Comparison of ENCODE assay signal across 8 mouse cellular contexts in genomic region chr2:155236362-155236992, GRCm38 (mm10). TPM values are rescaled to one million over a fixed set of nuclear protein-coding genes. Genes with fewer than 3 reads are reported as not detected.
DNase-seq lines count a peak whose midpoint lies in the region; ATAC-seq and TF ChIP-seq lines count a peak whose summit lies in the region.

Gene Dynlrb1 (plus strand): TSS chr2:155236533.

- H3K27me3 ChIP-seq in E14TG2a.4 (ENCODE audit: insufficient read depth, low read length) = no peaks in the 10 kb centered on the region
- H3K27me3 ChIP-seq in forebrain, embryonic 12.5 days = no peaks in the 10 kb centered on the region
- H3K27me3 ChIP-seq in heart, postnatal 0 days (ENCODE audit: control insufficient read depth, insufficient read depth, low read length) = no peaks in the 10 kb centered on the region
- no peaks in the 10 kb centered on the region for H3K27me3 ChIP-seq in liver, embryonic 16.5 days (ENCODE audit: control insufficient read depth, insufficient read depth, low read depth, low read length)
- H3K27me3 ChIP-seq in neural tube, embryonic 13.5 days = no peaks in the 10 kb centered on the region
- no peaks in the 10 kb centered on the region for H3K27me3 ChIP-seq in testis, adult 2 months (ENCODE audit: control insufficient read depth, insufficient read depth, low read length)

- peak within 1 kb of the TSS; percentile 90 for H3K9ac ChIP-seq in forebrain, embryonic 12.5 days
- peak within 1 kb of the TSS; percentile 87 for H3K9ac ChIP-seq in heart, postnatal 0 days (replicated peaks; ENCODE audit: low read depth, low read length)
- H3K9ac ChIP-seq in liver, embryonic 16.5 days (ENCODE audit: low read depth, low read length) = peak within 1 kb of the TSS; percentile 90
- peak within 1 kb of the TSS; percentile 93 for H3K9ac ChIP-seq in neural tube, embryonic 13.5 days

- peaks cover 6% of the 10 kb centered on the region; the same call in 1 of the 2 replicates for H3K36me3 ChIP-seq in E14TG2a.4 (ENCODE audit: insufficient read depth, low read length)
- no peaks in the 10 kb centered on the region for H3K36me3 ChIP-seq in forebrain, embryonic 12.5 days (replicated peaks)
- H3K36me3 ChIP-seq in heart, postnatal 0 days (replicated peaks; ENCODE audit: control insufficient read depth, insufficient read depth, low read length) = 0 out of 2 replicates have a peak, but pooled peaks cover 7% of the 10 kb centered on the region
- H3K36me3 ChIP-seq in liver, embryonic 16.5 days (ENCODE audit: control insufficient read depth, insufficient read depth) = no peaks in the 10 kb centered on the region
- peaks cover 11% of the 10 kb centered on the region for H3K36me3 ChIP-seq in neural tube, embryonic 13.5 days
- H3K36me3 ChIP-seq in testis, adult 2 months (ENCODE audit: control insufficient read depth, insufficient read depth, low read length) = no peaks in the 10 kb centered on the region

- peaks cover 31% of the 10 kb centered on the region for H3K4me1 ChIP-seq in E14TG2a.4 (replicated peaks; ENCODE audit: low read depth, low read length)
- H3K4me1 ChIP-seq in forebrain, embryonic 12.5 days = peaks cover 15% of the 10 kb centered on the region
- H3K4me1 ChIP-seq in heart, postnatal 0 days (ENCODE audit: control insufficient read depth, insufficient read depth) = peaks cover 25% of the 10 kb centered on the region
- H3K4me1 ChIP-seq in liver, embryonic 16.5 days (ENCODE audit: control insufficient read depth, low read depth, low read length) = peaks cover 14% of the 10 kb centered on the region
- peaks cover 32% of the 10 kb centered on the region for H3K4me1 ChIP-seq in neural tube, embryonic 13.5 days (replicated peaks)
- peaks cover 9% of the 10 kb centered on the region for H3K4me1 ChIP-seq in testis, adult 2 months (ENCODE audit: control insufficient read depth, insufficient read depth, low read length)

- TF ChIP-seq CTCF in E14TG2a.4 (conservative IDR thresholded peaks at IDR 0.05; ENCODE audit: low read length) = no peak
- no peak for TF ChIP-seq CTCF in heart, postnatal 0 days (IDR thresholded peaks at IDR 0.05; ENCODE audit: low read depth)
- TF ChIP-seq CTCF in testis, adult 2 months (IDR thresholded peaks at IDR 0.05; ENCODE audit: control insufficient read depth, insufficient read depth, insufficient replicate concordance, low read depth, low read length) = no peak

- H3K27ac ChIP-seq in forebrain, embryonic 12.5 days = peak within 1 kb of the TSS; percentile 85
- H3K27ac ChIP-seq in heart, postnatal 0 days (ENCODE audit: low read depth) = peak within 1 kb of the TSS; percentile 87
- peak within 1 kb of the TSS; percentile 72 for H3K27ac ChIP-seq in liver, embryonic 16.5 days (ENCODE audit: low read length)
- H3K27ac ChIP-seq in neural tube, embryonic 13.5 days (replicated peaks) = peak within 1 kb of the TSS; percentile 91
- peak within 1 kb of the TSS; percentile 91 for H3K27ac ChIP-seq in testis, adult 2 months (ENCODE audit: control insufficient read depth, insufficient read depth, low read depth, low read length)

- H3K9me3 ChIP-seq in E14TG2a.4 (ENCODE audit: low read length) = no peaks in the 10 kb centered on the region
- H3K9me3 ChIP-seq in forebrain, embryonic 12.5 days = no peaks in the 10 kb centered on the region
- no peaks in the 10 kb centered on the region for H3K9me3 ChIP-seq in heart, postnatal 0 days (replicated peaks; ENCODE audit: control insufficient read depth, low read length)
- H3K9me3 ChIP-seq in liver, embryonic 16.5 days (replicated peaks; ENCODE audit: control insufficient read depth, low read length) = no peaks in the 10 kb centered on the region
- no peaks in the 10 kb centered on the region for H3K9me3 ChIP-seq in neural tube, embryonic 13.5 days

- peak; percentile 91 for TF ChIP-seq POLR2A in testis, adult 2 months (IDR thresholded peaks at IDR 0.05; ENCODE audit: control insufficient read depth, low read depth, low read length)

- H3K4me2 ChIP-seq in forebrain, embryonic 12.5 days = peak within 1 kb of the TSS; percentile 89
- H3K4me2 ChIP-seq in heart, postnatal 0 days (ENCODE audit: low read depth, low read length) = peak within 1 kb of the TSS; percentile 79
- H3K4me2 ChIP-seq in liver, embryonic 16.5 days (ENCODE audit: low read depth, low read length) = peak within 1 kb of the TSS; percentile 78
- peak within 1 kb of the TSS; percentile 91 for H3K4me2 ChIP-seq in neural tube, embryonic 13.5 days

- TF ChIP-seq EP300 in heart, postnatal 0 days (IDR thresholded peaks at IDR 0.05; ENCODE audit: low read depth) = no peak

- peak; percentile 97 for DNase-seq in c-Kit-positive CD71-positive TER-119-positive erythroid progenitor cells, embryonic 14.5 days (ENCODE audit: low spot score)
- DNase-seq in heart, postnatal 0 days (ENCODE audit: low spot score) = peak; percentile 95
- DNase-seq in kidney, postnatal 4 days = peak; percentile 100

- peak within 1 kb of the TSS; percentile 92 for H3K4me3 ChIP-seq in E14TG2a.4 (replicated peaks; ENCODE audit: low read length)
- peak within 1 kb of the TSS; percentile 89 for H3K4me3 ChIP-seq in forebrain, embryonic 12.5 days (replicated peaks)
- H3K4me3 ChIP-seq in heart, postnatal 0 days (ENCODE audit: low read depth, low read length) = peak within 1 kb of the TSS; percentile 94
- peak within 1 kb of the TSS; percentile 87 for H3K4me3 ChIP-seq in liver, embryonic 16.5 days (ENCODE audit: low read depth, low read length)
- peak within 1 kb of the TSS; percentile 93 for H3K4me3 ChIP-seq in neural tube, embryonic 13.5 days
- peak within 1 kb of the TSS; percentile 94 for H3K4me3 ChIP-seq in testis, adult 2 months (ENCODE audit: control insufficient read depth, low read depth, low read length)

- WGBS in forebrain, embryonic 12.5 days = under 1% methylated on average over 50 of the region's 50 CpGs
- 0% methylated on average over 50 of the region's 50 CpGs for WGBS in heart, postnatal 0 days
- under 1% methylated on average over 50 of the region's 50 CpGs for WGBS in liver, embryonic 16.5 days (ENCODE audit: insufficient replicate concordance)
- WGBS in neural tube, embryonic 13.5 days = 3% methylated on average over 50 of the region's 50 CpGs

- ATAC-seq in forebrain, embryonic 12.5 days (ENCODE audit: low FRiP score) = peak; percentile 99
- ATAC-seq in heart, postnatal 0 days (ENCODE audit: insufficient read depth, low read depth) = peak; percentile 99
- ATAC-seq in liver, embryonic 16.5 days (ENCODE audit: low read depth) = peak; percentile 100
- ATAC-seq in neural tube, embryonic 13.5 days (ENCODE audit: low read depth) = peak; percentile 100

RNA-seq across cellular contexts. Expression of gene Dynlrb1, which starts in this region (rescaled TPM):
- 447 and 470 TPM in 2 replicates for polyA plus RNA-seq in forebrain, embryonic 12.5 days (2016; fragmentation: Nextera tagmentation; extraction: Ambion mirVana)
- total RNA-seq in heart, postnatal 0 days (2014; rRNA removed; ENCODE audit: low replicate concordance) = 159 and 215 TPM in 2 replicates
- polyA plus RNA-seq in heart, postnatal 0 days (2015; fragmentation: Nextera tagmentation; extraction: Ambion mirVana) = 423 and 444 TPM in 2 replicates
- polyA plus RNA-seq in liver, embryonic 16.5 days (2015; fragmentation: Nextera tagmentation; extraction: Ambion mirVana) = 111 TPM in 2 replicates
- 694 and 754 TPM in 2 replicates for polyA plus RNA-seq in neural tube, embryonic 13.5 days (2015; fragmentation: Nextera tagmentation; extraction: Ambion mirVana)
- 53.6 and 60.8 TPM in 2 replicates for polyA plus RNA-seq in testis, adult 2 months (2012; rRNA removed)

Comparison
In these comparisons a context has a peak if more than half of its experiments do, and no peak if none do; other contexts are left out.
1. Peak in every context shown above with its lines: DNase-seq, ATAC-seq, H3K4me3 ChIP-seq and H3K27ac ChIP-seq.